Mouse (Mus musculus) thymus, postnatal 14 days (tissue): ENCODE data around the gene Rasl11a.
A peak's percentile ranks its signal among the peaks of the same experiment; 100 is the strongest.

Experiments used
- DNase-seq: peaks from one replicate; pipeline ENCODE4 v3.0.0; 2021

The Rasl11a gene

DNA sequence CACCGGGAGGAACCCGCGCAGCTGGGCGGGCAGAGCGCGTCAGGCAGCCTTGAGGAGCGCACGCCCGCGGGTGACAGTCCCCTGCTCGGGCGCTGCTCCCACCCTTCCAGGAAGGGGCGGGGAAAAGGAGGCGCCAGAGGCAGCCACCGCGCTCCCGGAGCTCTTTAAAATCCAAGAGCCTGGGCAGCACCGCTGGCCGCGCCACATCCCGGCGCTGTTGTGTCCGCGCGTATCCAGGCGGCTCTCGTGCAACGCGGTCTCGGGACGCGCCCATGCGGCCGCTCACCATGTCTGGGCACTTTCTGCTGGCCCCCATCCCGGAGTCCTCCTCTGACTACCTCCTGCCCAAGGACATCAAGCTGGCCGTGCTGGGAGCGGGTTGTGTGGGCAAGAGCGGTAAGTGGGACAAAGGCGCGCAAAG, at the start of gene Rasl11a:
Gene Rasl11a (plus strand): TSS at position 127 of the 421 bp plus-strand sequence.
- DNase-seq = peak; percentile 22

DNA sequence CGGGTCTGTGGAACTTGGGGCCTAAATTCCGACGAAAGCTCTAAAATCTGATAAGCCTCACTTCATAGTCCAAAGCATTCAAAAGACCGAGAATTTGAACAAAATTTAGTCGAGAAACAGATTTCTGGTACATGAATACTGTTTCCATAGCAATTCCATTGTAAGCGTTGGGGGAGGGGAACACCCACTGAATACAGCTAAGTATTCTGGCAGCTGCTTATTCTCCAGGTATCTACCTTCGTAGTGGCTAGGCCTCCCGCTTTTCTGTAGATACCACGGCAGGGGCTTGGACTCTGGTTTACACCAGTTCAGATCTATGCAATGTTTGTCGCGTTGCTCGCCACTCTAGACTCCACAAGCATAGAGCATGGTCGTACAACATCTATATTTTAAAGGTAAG, 49.1 kb upstream of the Rasl11a start:
- no peak for DNase-seq

DNA sequence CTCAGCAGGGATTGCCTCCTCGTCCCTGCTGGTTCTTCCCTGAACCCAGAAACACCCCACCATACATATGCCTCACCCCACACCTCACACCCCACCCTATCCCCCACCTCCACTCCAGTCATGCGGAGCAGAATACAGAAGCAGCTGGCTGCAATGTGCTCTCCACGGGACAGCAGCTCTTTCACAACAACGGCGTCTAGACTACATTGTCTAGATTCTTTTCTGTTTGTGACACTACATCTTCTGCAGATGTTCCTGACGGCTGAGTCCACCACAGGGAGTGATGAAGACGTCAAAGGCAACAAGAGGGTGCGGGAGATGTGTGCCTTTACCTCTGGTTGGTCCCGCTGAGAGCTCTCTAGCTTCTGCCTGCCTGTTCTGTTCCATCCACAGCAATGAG, 46.8 kb upstream of the Rasl11a start:
- DNase-seq = no peak

DNA sequence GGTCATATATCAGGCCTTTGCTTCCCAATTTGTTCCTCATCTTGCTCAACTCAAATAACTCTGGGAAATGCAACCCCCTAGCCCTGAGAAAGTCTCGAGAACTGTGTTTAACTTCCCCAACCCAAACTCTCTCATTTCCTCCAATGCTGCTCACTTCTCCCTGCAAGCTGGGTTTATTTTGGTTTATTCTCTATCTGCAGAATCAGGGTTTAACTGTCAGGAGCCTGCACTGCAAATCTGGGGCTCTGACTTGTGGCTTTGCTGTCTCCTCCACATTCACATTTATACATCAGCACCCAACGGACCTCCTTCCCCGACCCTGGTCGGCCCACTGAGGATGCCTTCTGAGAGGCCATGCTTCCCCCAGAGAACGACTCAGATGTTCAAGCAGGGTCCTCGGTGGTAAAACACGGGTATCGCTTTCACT, 38.9 kb upstream of the Rasl11a start:
- DNase-seq = no peak

DNA sequence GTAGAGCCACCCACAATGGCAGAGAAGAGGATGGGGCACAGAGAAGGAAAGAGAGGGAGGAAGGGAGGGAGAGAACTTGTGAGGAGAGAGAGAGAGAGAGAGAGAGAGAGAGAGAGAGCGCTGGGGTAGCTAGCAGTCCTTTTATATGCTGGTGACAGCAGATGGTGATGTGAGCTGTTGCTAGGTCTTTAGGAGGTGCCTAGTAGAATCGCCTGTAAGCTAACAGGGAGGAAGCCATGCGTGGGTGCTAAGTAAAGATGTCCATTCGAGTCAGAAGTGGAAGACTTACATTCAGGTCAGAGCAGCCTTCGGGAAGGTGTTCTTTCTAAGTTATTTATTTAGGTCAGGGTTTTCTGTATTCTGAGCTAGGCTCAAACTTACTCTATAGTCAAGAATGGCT, 34.9 kb upstream of the Rasl11a start:
- no peak for DNase-seq

DNA sequence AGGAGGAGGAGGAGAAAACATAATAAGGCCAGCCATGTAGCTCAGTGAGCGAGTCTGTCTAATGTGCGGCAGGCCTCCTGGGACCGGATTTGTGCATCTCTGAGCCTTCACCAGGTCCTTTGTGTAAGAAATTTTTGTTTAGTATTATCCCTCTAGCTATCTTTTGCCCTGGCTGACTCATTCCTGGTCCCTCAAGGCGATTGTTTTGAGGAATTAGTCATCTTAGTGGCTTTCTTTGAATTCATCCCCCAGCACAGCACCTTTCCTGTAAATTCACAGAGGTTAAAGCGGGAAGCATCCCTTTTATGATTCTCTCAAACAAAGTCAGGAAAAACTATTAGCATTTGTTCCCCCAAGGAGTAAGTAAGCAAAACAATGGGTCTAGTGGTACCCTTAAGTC, 32.0 kb upstream of the Rasl11a start:
- no peak for DNase-seq

DNA sequence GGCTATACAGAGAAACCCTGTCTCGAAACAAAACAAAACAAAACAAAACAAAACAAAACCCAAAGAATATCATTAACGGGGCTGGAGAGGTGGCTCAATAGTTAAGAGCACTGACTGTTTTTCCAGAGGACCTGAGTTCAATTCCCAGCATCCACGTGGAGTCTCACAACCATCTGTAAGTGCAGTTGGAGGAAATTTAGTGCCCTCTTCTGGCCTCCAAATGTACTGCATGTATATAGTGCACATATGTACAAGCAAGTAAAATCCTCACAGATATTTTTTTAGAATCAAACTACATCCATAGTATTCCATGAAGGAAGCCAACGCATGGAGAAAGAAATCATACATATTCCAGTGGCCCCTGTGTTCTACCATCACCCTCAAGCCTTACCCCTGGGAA, 31.4 kb upstream of the Rasl11a start:
- no peak for DNase-seq

DNA sequence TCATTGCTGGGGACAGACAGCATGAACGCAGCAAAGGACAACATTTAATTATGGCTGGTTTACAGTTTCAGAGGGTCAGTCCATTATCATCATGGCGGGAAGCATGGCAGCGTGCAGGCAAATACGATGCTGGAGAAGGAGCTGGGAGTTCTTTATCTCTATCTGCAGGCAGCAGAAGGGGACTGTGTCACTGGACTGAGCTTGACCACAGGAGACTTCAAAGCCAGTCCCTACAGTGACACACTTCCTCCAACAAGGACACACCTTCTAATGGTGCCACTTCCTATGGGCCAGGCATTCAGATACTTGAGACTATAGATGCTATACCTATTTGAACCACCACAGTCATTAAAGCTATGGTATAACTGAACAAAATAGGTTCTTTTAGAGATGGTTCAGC, 29.5 kb upstream of the Rasl11a start:
- no peak for DNase-seq

DNA sequence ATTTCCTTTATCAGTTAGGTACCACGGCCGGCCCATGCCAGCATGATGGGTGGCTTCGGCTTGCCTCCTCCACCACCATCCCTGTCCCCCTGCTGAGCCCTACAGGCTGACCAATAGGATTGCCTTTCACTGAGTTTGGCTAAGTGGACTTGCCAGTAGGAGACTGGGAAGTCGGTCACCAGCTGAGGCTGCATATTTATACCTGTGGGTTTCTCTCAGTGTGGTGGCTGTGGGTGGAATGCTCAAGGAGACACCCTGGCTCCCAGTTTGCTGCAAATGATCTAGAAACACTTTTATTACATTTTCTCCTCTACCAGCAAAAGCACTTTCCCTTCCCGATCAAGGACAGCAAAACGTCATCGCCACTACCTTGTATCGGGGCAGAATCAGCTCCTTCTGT, 27.3 kb upstream of the Rasl11a start:
- DNase-seq = no peak

DNA sequence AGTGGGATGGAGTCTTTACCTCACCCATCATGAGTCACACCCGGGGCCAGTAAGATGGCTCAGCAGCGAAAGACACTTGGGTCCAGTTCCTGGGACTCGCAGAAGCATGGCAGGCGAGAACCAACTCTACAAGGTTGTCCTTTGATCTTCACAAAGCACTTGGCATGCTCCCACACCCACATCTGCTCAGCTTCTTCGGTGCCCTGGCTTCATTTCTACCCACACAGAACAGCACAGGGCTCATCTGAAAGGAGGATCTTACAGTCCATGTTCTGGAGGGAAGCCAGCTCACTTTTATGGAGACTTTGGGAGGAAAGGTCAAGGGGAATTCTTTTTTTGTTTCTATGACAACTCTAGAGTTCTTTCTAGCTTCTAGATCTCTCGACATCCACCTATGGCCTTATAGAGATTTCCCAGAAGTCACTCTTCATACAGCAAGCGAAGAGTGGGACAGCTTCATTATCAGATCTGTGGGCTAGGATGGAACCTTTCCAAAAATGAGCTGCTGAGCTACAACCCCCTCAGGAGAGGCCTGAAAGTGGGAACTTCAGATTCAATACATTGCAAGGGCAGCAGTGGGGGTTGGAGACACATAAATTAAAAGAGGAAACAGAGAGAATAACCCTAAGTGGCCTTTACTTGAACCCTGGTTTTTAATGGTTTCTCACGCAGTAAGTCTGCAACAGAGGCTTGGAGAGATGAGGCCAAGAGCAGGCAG, 25.8 kb upstream of the Rasl11a start:
- DNase-seq = no peak

DNA sequence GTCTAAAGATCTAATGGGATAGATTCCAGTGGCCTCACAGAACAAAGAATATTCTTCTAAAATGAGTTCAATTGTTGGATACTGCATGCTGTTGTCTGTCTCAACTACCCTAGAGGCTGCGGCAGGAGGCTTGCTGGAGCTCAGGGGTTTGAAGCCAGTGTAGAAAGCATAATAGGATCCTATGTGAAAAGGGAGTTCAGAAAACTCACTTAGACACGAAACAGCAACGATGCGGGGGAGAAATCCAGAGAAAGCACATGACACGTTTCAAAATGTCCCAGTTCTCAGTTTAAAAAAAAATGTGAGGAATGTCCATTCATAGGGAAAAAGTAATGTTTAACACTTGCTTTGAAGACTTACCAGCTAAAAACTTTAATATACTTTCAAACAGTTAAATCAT, 21.9 kb upstream of the Rasl11a start:
- no peak for DNase-seq

DNA sequence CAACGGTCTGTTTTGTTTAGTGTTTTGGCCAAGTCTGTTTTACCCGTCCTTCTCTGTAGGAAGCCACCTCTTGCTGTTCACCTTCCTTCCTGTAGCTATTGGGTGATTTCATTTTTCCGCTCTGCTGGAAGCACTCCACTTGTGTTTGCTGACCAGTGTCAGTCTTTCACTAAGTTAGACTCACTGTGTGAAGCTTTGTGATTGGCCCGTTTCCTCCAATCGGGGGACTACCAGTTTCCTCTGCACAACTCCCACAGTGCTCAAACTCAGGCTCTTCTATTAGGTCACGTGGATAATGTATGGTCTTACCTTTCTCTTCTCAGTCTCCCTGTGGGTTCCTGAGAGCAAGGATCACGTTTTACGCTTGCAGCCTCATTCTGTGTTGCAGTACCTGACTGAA, 15.3 kb upstream of the Rasl11a start:
- peak; percentile 48 for DNase-seq

DNA sequence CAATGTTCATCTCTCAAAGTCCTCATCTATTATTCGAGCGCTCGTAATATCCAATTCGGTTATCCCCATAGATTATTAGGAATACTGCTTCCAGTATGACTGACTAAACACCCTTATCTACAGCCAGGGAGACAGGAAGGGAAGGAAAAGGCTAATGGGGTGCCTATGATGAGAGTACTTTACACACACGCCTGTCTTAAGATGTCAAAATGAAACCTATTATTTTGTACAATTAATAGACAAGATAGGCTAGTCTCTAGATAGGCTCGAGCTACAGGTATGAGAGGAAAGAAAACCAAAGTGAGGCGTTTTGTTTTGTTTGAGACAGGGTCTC, 12.5 kb upstream of the Rasl11a start:
- DNase-seq = no peak

DNA sequence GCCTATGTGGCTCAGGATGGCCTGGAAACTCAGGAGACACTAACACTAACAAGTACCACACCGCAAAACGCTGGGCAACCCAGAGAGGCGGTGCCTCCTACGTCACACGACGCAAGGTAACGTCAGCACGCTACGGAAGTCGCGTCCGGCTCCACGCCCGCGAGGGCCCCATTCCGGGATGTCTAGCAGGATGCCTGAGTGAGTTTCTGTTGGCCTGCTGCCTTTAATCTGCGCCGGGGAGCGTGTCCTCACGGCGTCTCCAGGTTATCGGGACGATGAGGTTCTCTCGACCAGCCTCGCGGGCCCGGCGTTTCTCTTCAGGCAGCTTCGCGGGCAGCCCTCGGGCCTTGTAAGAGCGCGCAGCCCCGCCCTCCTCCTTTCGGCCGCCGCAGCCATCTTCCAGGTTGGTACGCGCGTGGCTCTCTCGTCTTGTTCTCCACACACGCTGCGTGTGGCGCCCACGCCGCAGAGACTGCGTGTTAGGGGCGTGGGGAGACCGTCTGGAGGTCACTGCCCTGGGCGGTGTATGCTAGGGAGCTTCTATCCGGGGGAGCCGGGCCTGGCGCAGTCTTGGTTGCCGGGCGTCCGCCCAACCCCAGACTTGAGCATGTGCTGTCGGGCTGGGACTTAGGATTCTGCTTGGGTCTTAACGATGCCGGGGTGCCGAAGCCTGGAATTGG, 12.0 kb upstream of the Rasl11a start, which contains the start of gene Rpl21:
Gene Rpl21 (plus strand): TSS at position 122 of the 680 bp plus-strand sequence.
- DNase-seq = peak; percentile 92

DNA sequence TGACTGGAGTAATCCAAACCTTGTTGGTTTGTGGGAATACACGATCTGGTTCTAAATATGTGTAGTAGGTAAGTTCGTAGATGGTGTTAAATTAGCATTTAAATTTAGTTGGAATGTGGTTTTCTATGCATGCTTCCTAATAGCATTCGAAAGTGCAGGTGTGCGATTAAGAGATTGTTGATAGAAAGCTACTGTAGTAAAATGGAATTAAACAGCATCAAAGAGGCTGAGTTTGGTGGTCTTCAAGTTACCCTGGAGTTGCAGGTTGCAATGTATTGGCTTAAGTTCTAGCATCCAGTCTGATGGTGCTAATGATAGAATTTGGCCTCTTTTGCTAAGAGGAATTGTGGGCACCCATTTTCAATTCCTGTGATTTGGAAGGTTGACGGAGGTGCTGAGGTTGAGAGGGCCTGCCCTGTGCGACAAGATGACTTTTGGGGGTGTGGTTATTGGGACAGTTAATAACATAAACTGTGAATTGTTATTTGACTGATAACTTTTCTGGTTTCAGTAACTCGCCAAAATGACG, 11.1 kb upstream of the Rasl11a start:
- DNase-seq = no peak

DNA sequence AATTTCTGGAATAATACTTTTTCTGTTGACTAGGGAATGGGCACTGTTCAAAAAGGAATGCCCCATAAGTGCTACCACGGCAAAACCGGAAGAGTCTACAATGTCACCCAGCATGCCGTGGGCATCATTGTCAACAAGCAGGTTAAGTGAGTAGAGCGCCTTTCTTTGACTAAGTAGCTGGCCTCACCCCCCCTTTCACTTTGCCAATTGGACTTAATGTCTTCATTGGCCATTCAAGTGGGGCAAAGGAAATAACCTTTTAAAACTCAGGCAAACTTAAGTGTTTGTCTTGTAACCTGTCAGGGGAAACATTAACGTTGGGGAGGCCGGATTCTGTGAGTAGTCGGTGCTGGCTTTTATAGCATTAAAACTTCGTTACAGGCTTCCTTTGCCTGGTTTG, 9.9 kb upstream of the Rasl11a start:
- DNase-seq = no peak

DNA sequence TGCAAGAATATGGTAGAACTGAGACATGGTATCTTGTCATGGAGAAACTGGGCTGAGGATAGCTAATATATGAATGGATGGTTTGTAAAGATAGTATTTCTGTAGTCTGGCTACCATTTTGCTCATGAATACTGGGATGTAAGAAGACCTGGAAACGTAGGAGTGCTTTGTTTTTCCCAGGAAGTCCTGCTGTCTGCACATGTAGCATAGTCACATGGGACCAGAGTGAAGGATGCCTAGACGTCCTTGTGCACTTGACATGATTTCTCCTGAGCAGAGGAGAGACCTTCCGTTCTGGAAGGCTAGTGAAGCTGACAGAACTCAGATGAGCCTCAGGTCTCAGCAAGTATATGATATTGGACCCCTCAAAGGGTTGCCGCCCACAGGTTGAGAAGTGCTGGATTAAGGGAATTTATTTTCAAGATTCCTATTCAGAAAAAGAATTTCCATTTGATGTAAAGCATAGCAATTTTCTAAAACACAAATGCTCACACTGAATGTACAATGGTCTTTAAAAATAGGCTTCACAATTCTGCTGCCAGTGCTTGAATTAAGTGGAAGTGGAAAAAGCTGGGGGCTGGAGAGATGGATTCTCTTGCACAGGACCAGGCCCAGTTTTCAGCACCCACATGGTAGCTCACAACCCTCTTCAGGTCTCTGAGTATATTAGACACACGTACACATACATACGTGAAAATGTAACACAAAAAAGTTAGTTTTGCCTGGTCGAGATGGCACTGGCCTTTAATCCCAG, 6.7 kb upstream of the Rasl11a start:
- no peak for DNase-seq

DNA sequence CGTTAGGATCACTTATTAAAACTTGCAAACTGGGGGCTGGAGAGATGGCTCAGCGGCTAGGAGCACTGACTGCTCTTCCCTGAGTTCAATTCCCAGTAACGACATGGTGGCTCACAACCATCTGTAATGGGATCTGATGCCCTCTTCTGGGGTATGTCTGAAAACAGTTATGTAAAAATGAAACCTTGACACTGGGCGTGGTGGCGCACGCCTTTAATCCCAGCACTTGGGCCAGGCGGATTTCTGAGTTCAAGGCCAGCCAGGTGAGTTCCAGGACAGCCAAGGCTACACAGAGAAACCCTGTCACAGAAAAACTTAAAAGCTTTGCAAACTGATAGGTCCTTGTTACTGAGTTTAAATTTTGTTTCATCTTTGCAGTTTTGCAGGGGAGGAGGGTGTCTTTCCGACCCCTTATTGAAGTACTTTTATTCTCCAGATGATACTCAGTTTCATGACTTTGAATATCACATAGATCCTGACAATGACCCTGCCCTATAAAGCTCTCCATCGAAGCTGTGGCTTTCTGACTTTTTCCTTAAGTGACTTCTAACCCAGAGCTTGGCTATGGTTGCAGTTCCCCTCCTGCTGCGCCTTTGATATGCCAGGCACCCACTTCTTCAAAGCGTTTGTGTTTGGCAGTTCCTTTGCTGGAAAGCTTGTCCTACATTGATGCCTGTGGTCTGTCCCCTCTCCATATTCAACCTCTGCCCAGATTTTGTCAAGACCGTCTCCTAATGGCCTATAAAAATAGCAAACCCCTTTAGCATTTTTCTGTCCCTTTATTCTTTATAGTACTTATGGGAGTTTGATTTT, 5.8 kb upstream of the Rasl11a start:
- no peak for DNase-seq

DNA sequence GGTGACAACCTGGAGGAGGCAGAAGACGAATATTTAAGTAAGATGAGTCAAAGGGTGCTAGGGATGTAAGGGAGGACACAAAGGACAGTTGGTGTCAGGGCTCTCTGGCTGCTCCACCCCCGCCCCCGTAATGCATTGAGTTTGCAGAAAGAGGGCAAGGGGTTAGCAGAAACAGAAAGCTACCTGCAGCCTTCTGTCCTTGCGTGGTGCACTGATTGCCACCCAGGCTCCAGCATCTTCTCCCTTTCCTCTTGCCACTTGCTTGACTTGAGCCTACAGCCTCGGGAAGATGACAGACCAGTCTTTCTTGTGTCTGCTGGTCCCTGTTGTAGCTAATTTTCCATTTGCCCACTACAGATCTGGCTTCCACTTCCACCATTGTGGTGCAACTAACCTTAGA, 5.1 kb upstream of the Rasl11a start:
- DNase-seq = no peak

DNA sequence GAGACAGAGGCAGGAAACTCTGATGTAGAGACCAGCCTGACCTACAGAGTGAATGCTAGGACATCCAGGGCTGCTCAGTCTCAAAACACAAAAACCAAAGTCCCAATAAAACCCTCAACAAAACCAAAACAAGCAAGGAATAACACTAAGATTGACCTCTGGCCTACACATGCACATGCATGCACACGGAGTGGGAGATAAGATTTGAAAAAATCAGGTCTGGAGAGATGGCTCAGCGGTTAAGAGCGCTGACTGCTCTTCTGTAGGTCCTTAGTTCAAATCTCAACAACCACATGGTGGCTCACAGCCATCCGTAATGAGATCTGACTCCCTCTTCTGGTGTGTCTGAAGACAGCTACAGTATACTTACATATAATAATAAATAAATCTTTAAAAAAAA, 4.4 kb upstream of the Rasl11a start:
- DNase-seq = no peak

DNA sequence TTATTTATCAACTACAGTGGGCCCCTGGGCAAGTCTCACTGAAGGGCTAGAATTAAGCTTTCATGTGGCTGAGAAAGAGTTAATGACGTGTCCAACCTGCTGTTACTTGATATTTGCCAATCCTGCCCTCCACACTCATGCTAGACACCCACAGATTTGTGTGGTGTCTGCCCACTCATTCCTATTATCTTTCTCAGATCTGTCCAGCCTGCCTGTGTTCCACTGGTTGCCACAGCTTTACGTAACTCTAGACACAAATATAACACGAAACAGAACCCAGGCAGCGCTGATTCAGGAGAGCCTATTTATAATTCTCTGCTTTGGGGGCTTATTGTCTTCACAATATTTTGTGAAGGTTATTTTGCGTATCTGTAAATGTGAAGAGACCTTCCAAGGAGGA, 3.6 kb upstream of the Rasl11a start:
- DNase-seq = no peak

DNA sequence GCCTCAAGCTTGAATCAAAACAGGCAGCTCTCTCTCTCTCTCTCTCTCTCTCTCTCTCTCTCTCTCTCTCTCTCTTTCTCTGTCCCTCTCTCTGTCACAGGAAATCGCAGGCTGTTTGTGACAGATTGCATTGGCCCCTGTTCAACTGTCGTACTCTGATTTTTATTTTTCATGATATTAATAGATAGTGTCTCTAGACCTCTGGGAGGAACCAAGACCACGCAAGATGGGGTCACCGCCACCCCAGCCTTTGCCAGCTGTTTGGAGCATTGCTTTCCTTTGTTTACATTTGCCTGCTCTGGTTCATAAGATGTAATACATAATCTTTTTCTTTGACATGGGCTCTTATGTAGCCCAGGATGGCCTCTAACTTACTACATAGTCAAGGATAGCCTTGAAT, 2.9 kb upstream of the Rasl11a start:
- no peak for DNase-seq
